Comparison of ENCODE assay signal across 21 mouse cellular contexts in the genomic region with DNA sequence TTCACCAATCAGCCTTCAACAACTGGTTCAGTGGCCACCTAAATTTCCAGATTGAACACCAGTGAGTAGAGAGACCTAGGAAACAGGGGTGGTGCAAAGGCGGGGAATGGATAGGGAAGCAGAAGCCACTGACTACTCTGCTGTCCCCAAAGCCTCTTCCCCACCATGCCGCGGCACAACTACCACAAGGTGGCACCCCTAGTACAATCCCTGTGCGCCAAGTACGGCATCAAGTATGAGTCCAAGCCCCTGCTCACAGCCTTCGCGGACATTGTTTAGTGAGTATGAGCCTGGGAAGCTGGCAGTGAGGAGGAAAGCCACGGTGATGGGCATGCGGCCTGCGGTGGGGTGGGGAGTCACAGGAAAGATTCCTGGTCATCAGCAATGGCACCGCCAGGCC. TPM values are rescaled to one million over a fixed set of nuclear protein-coding genes. Genes with fewer than 3 reads are reported as not detected.
DNase-seq lines count a peak whose midpoint lies in the region; ATAC-seq and TF ChIP-seq lines count a peak whose summit lies in the region.
"Had no signal": no experiment of that assay in that cellular context is flagged by ENCODE, and none has a peak within 500 bp of the region (broad histone marks: within the 10 kb centered on the region; RNA-seq: fewer than 3 reads in every experiment).

No protein-coding gene starts in this region.

- 84% methylated on average over 11 of the region's 11 CpGs for WGBS in intestine, postnatal 0 days
- 82% methylated on average over 11 of the region's 11 CpGs for WGBS in intestine, embryonic 15.5 days
- WGBS in liver, postnatal 0 days (ENCODE audit: insufficient replicate concordance): 87% methylated on average over 11 of the region's 11 CpGs
- 88% methylated on average over 11 of the region's 11 CpGs for WGBS in liver, embryonic 12.5 days (ENCODE audit: insufficient replicate concordance)
- 80% methylated on average over 11 of the region's 11 CpGs for WGBS in neural tube, embryonic 15.5 days

- TF ChIP-seq EP300 in liver, postnatal 0 days (IDR thresholded peaks at IDR 0.05; ENCODE audit: low read depth): no peak

- H3K36me3 ChIP-seq in intestine, postnatal 0 days (ENCODE audit: control insufficient read depth, insufficient read depth): peaks cover 50% of the 10 kb centered on the region
- H3K36me3 ChIP-seq in intestine, embryonic 15.5 days: peaks cover 42% of the 10 kb centered on the region
- peaks cover 66% of the 10 kb centered on the region for H3K36me3 ChIP-seq in liver, postnatal 0 days (replicated peaks; ENCODE audit: insufficient read depth, low read length)
- peaks cover 100% of the 10 kb centered on the region for H3K36me3 ChIP-seq in liver, embryonic 12.5 days
- peaks cover 40% of the 10 kb centered on the region for H3K36me3 ChIP-seq in ES-E14 (ENCODE audit: control insufficient read depth, insufficient read depth, low read length, poor library complexity, severe bottlenecking)
- peaks cover 70% of the 10 kb centered on the region for H3K36me3 ChIP-seq in neural tube, embryonic 15.5 days

- no peak overlapping the region for H3K4me3 ChIP-seq in intestine, postnatal 0 days (ENCODE audit: low read depth, low read length)
- H3K4me3 ChIP-seq in intestine, embryonic 15.5 days (replicated peaks): no peak overlapping the region
- H3K4me3 ChIP-seq in liver, postnatal 0 days (ENCODE audit: low read depth, low read length): no peak overlapping the region
- no peak overlapping the region for H3K4me3 ChIP-seq in liver, embryonic 12.5 days
- peak overlapping the region; percentile 43 to 45 for H3K4me3 ChIP-seq in ES-E14 (ENCODE audit: insufficient read depth in 1 of 2, low read depth in 1 of 2, low read length in 2 of 2, poor library complexity in 1 of 2, severe bottlenecking in 1 of 2)
- H3K4me3 ChIP-seq in embryonic fibroblast, embryonic 13.5 days (ENCODE audit: insufficient read depth, low read length): no peak overlapping the region
- H3K4me3 ChIP-seq in neural tube, embryonic 15.5 days (replicated peaks): no peak overlapping the region
- H3K4me3 ChIP-seq: limb, embryonic 13.5 days had no signal

- no peaks in the 10 kb centered on the region for H3K4me1 ChIP-seq in intestine, postnatal 0 days (replicated peaks; ENCODE audit: control insufficient read depth, insufficient read depth, low read length)
- peaks cover 12% of the 10 kb centered on the region; the same call in 1 of the 2 replicates for H3K4me1 ChIP-seq in intestine, embryonic 15.5 days (replicated peaks)
- H3K4me1 ChIP-seq in liver, postnatal 0 days (ENCODE audit: insufficient read depth): peaks cover 11% of the 10 kb centered on the region; the same call in 1 of the 2 replicates
- H3K4me1 ChIP-seq in liver, embryonic 12.5 days: peaks cover 29% of the 10 kb centered on the region
- H3K4me1 ChIP-seq in ES-E14 (ENCODE audit: control insufficient read depth in 2 of 2, insufficient read depth in 2 of 2, low read length in 2 of 2, poor library complexity in 1 of 2): peaks cover 0 to 9% of the 10 kb centered on the region in 2 experiments; a peak in 1 of 4 replicates
- H3K4me1 ChIP-seq in embryonic fibroblast, embryonic 13.5 days (ENCODE audit: control insufficient read depth, insufficient read depth, low read length): no peaks in the 10 kb centered on the region
- 0 out of 2 replicates have a peak, but pooled peaks cover 5% of the 10 kb centered on the region for H3K4me1 ChIP-seq in neural tube, embryonic 15.5 days
- H3K4me1 ChIP-seq: limb, embryonic 13.5 days had no signal

- no peak for TF ChIP-seq POLR2A in embryonic fibroblast, embryonic 13.5 days (IDR thresholded peaks at IDR 0.05; ENCODE audit: low read depth, low read length)

- in situ Hi-C loops in ES-E14 (cut with MboI; ENCODE audit: low sequenced_read_pairs in 2 of 2, unreplicated experiment in 2 of 2): no loop called here

- no peaks in the 10 kb centered on the region for H3K27me3 ChIP-seq in intestine, postnatal 0 days (replicated peaks; ENCODE audit: control insufficient read depth, insufficient read depth, low read length)
- no peaks in the 10 kb centered on the region for H3K27me3 ChIP-seq in intestine, embryonic 15.5 days (replicated peaks)
- no peaks in the 10 kb centered on the region for H3K27me3 ChIP-seq in liver, postnatal 0 days (ENCODE audit: insufficient read depth, low read length)
- no peaks in the 10 kb centered on the region for H3K27me3 ChIP-seq in liver, embryonic 12.5 days (replicated peaks)
- no peaks in the 10 kb centered on the region for H3K27me3 ChIP-seq in neural tube, embryonic 15.5 days (replicated peaks)
- H3K27me3 ChIP-seq: limb, embryonic 13.5 days had no signal

- H3K27ac ChIP-seq in intestine, postnatal 0 days (ENCODE audit: low read depth, low read length): no peak overlapping the region
- H3K27ac ChIP-seq in intestine, embryonic 15.5 days: no peak overlapping the region
- no peak overlapping the region for H3K27ac ChIP-seq in liver, postnatal 0 days (ENCODE audit: low read depth)
- no peak overlapping the region for H3K27ac ChIP-seq in liver, embryonic 12.5 days
- no peak overlapping the region for H3K27ac ChIP-seq in ES-E14 (ENCODE audit: insufficient read depth, low read depth, low read length, poor library complexity, severe bottlenecking)
- no peak overlapping the region for H3K27ac ChIP-seq in embryonic fibroblast, embryonic 13.5 days (ENCODE audit: insufficient read depth, low read length)
- no peak overlapping the region for H3K27ac ChIP-seq in neural tube, embryonic 15.5 days (replicated peaks)
- H3K27ac ChIP-seq: limb, embryonic 13.5 days had no signal

- TF ChIP-seq CTCF in intestine, postnatal 0 days (IDR thresholded peaks at IDR 0.05; ENCODE audit: low read depth): peak; percentile 28; the same call in 1 of the 2 replicates
- TF ChIP-seq CTCF in liver, postnatal 0 days (IDR thresholded peaks at IDR 0.05; ENCODE audit: low read depth): peak; percentile 25
- peak; percentile 22; the same call in 1 of the 2 replicates for TF ChIP-seq CTCF in embryonic fibroblast, embryonic 13.5 days (IDR thresholded peaks at IDR 0.05; ENCODE audit: borderline replicate concordance, insufficient read depth, low read length)

- ATAC-seq in intestine, postnatal 0 days: no peak
- ATAC-seq in intestine, embryonic 15.5 days: no peak
- ATAC-seq in liver, postnatal 0 days: no peak
- ATAC-seq in liver, embryonic 12.5 days: no peak
- no peak for ATAC-seq in neural tube, embryonic 15.5 days (ENCODE audit: low FRiP score)

- H3K4me2 ChIP-seq in intestine, postnatal 0 days (replicated peaks; ENCODE audit: low read depth): no peak overlapping the region
- H3K4me2 ChIP-seq in intestine, embryonic 15.5 days (replicated peaks): no peak overlapping the region
- no peak overlapping the region for H3K4me2 ChIP-seq in liver, postnatal 0 days (ENCODE audit: low read depth, low read length)
- no peak overlapping the region for H3K4me2 ChIP-seq in liver, embryonic 12.5 days
- no peak overlapping the region for H3K4me2 ChIP-seq in neural tube, embryonic 15.5 days
- H3K4me2 ChIP-seq: limb, embryonic 13.5 days had no signal

- no peaks in the 10 kb centered on the region for H3K9me3 ChIP-seq in intestine, postnatal 0 days (ENCODE audit: control insufficient read depth)
- H3K9me3 ChIP-seq in intestine, embryonic 15.5 days: no peaks in the 10 kb centered on the region
- no peaks in the 10 kb centered on the region for H3K9me3 ChIP-seq in liver, postnatal 0 days (ENCODE audit: low read length)
- no peaks in the 10 kb centered on the region for H3K9me3 ChIP-seq in liver, embryonic 12.5 days (replicated peaks)
- no peaks in the 10 kb centered on the region for H3K9me3 ChIP-seq in ES-E14 (ENCODE audit: control insufficient read depth, insufficient read depth, low read depth, low read length)
- H3K9me3 ChIP-seq in neural tube, embryonic 15.5 days (replicated peaks): no peaks in the 10 kb centered on the region
- H3K9me3 ChIP-seq: limb, embryonic 13.5 days had no signal

- DNase-seq in liver, postnatal 0 days: no peak
- DNase-seq in ES-E14 (ENCODE audit: low read depth, low spot score): peak; percentile 17
- DNase-seq: adrenal gland, postnatal 25 days; B cell, adult 2 months; cerebellum, adult 11-12 months; cerebellum, postnatal 14 days; embryo, embryonic 11 days; gastrocnemius, postnatal 36 days; kidney, adult 2 months; kidney, postnatal 10 days; lung, adult 2 months; lung, postnatal 4 days; spleen, adult 18-20 months; thymus, adult 18-20 months had no signal

- H3K9ac ChIP-seq in intestine, postnatal 0 days (ENCODE audit: low read depth, low read length): no peak overlapping the region
- no peak overlapping the region for H3K9ac ChIP-seq in intestine, embryonic 15.5 days
- no peak overlapping the region for H3K9ac ChIP-seq in liver, postnatal 0 days (replicated peaks)
- no peak overlapping the region for H3K9ac ChIP-seq in liver, embryonic 12.5 days
- peak overlapping the region; percentile 42; the same call in 1 of the 2 replicates for H3K9ac ChIP-seq in ES-E14 (ENCODE audit: insufficient read depth, low read depth, low read length, poor library complexity, severe bottlenecking)
- H3K9ac ChIP-seq in neural tube, embryonic 15.5 days (replicated peaks): no peak overlapping the region
- H3K9ac ChIP-seq: limb, embryonic 13.5 days had no signal

RNA-seq across cellular contexts. Expression of a gene that starts 9.5 kb away (rescaled TPM):
- 339 and 369 TPM in 2 replicates for polyA plus RNA-seq in intestine, postnatal 0 days (2015; fragmentation: Nextera tagmentation; extraction: Ambion mirVana)
- polyA plus RNA-seq in intestine, embryonic 15.5 days (2015; fragmentation: Nextera tagmentation; extraction: Ambion mirVana): 470 and 520 TPM in 2 replicates
- 183 and 195 TPM in 2 replicates for polyA plus RNA-seq in liver, postnatal 0 days (2015; fragmentation: Nextera tagmentation; extraction: Ambion mirVana)
- polyA plus RNA-seq in liver, embryonic 12.5 days (2016; fragmentation: Nextera tagmentation; extraction: Ambion mirVana): 350 and 353 TPM in 2 replicates
- total RNA-seq in ES-E14 (2012; rRNA removed): 440 and 455 TPM in 2 replicates
- polyA plus RNA-seq in embryonic fibroblast, embryonic 13.5 days (2011; ENCODE audit: insufficient read length, low read depth, missing spikeins): 285 and 290 TPM in 2 replicates
- 353 and 355 TPM in 2 replicates for polyA plus RNA-seq in neural tube, embryonic 15.5 days (2015; fragmentation: Nextera tagmentation; extraction: Ambion mirVana)

RNA-seq across cellular contexts. Expression of a gene that starts 9.6 kb away (rescaled TPM):
- 30.4 and 33.0 TPM in 2 replicates for polyA plus RNA-seq in intestine, postnatal 0 days (2015; fragmentation: Nextera tagmentation; extraction: Ambion mirVana)
- 92.2 and 97.4 TPM in 2 replicates for polyA plus RNA-seq in intestine, embryonic 15.5 days (2015; fragmentation: Nextera tagmentation; extraction: Ambion mirVana)
- polyA plus RNA-seq in liver, postnatal 0 days (2015; fragmentation: Nextera tagmentation; extraction: Ambion mirVana): 59.4 and 67.0 TPM in 2 replicates
- 198 and 200 TPM in 2 replicates for polyA plus RNA-seq in liver, embryonic 12.5 days (2016; fragmentation: Nextera tagmentation; extraction: Ambion mirVana)
- 110 and 113 TPM in 2 replicates for total RNA-seq in ES-E14 (2012; rRNA removed)
- polyA plus RNA-seq in embryonic fibroblast, embryonic 13.5 days (2011; ENCODE audit: insufficient read length, low read depth, missing spikeins): 17.2 and 22.1 TPM in 2 replicates
- polyA plus RNA-seq in neural tube, embryonic 15.5 days (2015; fragmentation: Nextera tagmentation; extraction: Ambion mirVana): 22.8 and 42.1 TPM in 2 replicates

RNA-seq across cellular contexts. Expression of a gene that starts 11.6 kb away (rescaled TPM):
- polyA plus RNA-seq in intestine, postnatal 0 days (2015; fragmentation: Nextera tagmentation; extraction: Ambion mirVana): 26.9 and 29.8 TPM in 2 replicates
- 145 and 146 TPM in 2 replicates for polyA plus RNA-seq in intestine, embryonic 15.5 days (2015; fragmentation: Nextera tagmentation; extraction: Ambion mirVana)
- 88.0 and 97.1 TPM in 2 replicates for polyA plus RNA-seq in liver, postnatal 0 days (2015; fragmentation: Nextera tagmentation; extraction: Ambion mirVana)
- 86.4 and 91.6 TPM in 2 replicates for polyA plus RNA-seq in liver, embryonic 12.5 days (2016; fragmentation: Nextera tagmentation; extraction: Ambion mirVana)
- 47.4 and 74.0 TPM in 2 replicates for total RNA-seq in ES-E14 (2012; rRNA removed)
- polyA plus RNA-seq in embryonic fibroblast, embryonic 13.5 days (2011; ENCODE audit: insufficient read length, low read depth, missing spikeins): 121 and 131 TPM in 2 replicates
- polyA plus RNA-seq in neural tube, embryonic 15.5 days (2015; fragmentation: Nextera tagmentation; extraction: Ambion mirVana): 146 and 157 TPM in 2 replicates

RNA-seq across cellular contexts. Expression of a gene that starts 46.2 kb away (rescaled TPM):
- polyA plus RNA-seq in intestine, postnatal 0 days (2015; fragmentation: Nextera tagmentation; extraction: Ambion mirVana): 4.1 and 4.5 TPM in 2 replicates
- polyA plus RNA-seq in intestine, embryonic 15.5 days (2015; fragmentation: Nextera tagmentation; extraction: Ambion mirVana): 12.0 and 14.4 TPM in 2 replicates
- polyA plus RNA-seq in liver, postnatal 0 days (2015; fragmentation: Nextera tagmentation; extraction: Ambion mirVana): 2.1 and 2.5 TPM in 2 replicates
- polyA plus RNA-seq in liver, embryonic 12.5 days (2016; fragmentation: Nextera tagmentation; extraction: Ambion mirVana): 6.6 TPM in 2 replicates
- 35.9 and 58.1 TPM in 2 replicates for total RNA-seq in ES-E14 (2012; rRNA removed)
- 2.1 and 2.5 TPM in 2 replicates for polyA plus RNA-seq in embryonic fibroblast, embryonic 13.5 days (2011; ENCODE audit: insufficient read length, low read depth, missing spikeins)
- 0.79 and 1.7 TPM in 2 replicates for polyA plus RNA-seq in neural tube, embryonic 15.5 days (2015; fragmentation: Nextera tagmentation; extraction: Ambion mirVana)
- total RNA-seq: hematopoietic stem cell, adult 5-6 weeks had no signal

Comparison
In these comparisons a context has a peak if more than half of its experiments do, and no peak if none do; other contexts are left out.
1. H3K4me3 ChIP-seq: peak in ES-E14 (2 of 2); none in intestine, postnatal 0 days (single experiment), intestine, embryonic 15.5 days (single experiment), liver, postnatal 0 days (single experiment), liver, embryonic 12.5 days (single experiment), embryonic fibroblast, embryonic 13.5 days (single experiment) and neural tube, embryonic 15.5 days (single experiment).
2. Peak in every context shown above with its lines, with median percentiles within 50 percentile points of each other: CTCF ChIP-seq.